Mouse (Mus musculus): ENCODE results near the gene Rem1. TPM values are rescaled to one million over a fixed set of nuclear protein-coding genes. Genes with fewer than 3 reads are reported as not detected.
"Not testable (repeated sequence)": the region's sequence is repeated elsewhere in the genome, so short reads cannot be mapped to it uniquely, and the experiment has no call there.

The Rem1 gene
- polyA plus RNA-seq, 2 experiments: 2.6 to 3.9 TPM

DNA sequence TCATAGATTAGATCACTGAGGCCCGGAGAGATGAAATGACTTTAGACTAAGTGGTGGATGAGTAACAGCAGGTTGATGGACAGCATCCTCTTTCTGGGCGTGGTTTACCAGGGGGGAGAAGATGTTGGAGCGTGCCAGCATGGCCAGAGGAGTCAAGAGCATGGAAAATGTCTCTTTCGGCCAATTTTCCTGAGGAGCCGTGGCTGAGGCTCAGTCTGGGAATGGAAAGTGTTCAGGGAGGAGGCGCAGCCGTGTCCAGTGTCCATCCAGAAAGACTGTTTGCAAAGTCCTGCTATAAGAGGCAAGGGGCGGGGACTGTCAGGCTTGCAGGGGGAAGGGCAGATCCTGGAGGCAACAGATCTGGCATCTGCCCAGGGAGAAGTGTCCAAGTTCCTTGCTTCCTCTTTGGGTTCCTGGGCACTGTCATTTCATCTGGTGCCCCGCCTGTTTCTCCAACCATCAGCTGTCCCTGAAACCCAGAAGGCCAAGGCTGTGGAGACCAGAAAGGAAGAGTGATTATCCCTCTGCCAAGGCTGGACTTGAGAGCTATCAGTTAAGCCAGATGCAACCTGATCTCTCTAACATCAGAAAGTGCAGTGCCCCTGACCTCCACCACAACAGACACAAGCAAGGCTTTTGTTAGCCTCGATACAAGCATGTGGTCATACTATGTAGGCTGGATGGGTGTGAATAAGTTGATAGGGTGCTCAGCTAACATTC lies 26.3 kb downstream of the Rem1 start:
- Histone ChIP-seq H3K9ac (ENCODE audit: low read depth, low read length, severe bottlenecking) (no peak overlapping the region), H3K4me2 (replicated peaks; ENCODE audit: low read depth, low read length, severe bottlenecking) (no peak overlapping the region), H3K9me3 (ENCODE audit: control insufficient read depth, low read length) (no peaks in the 10 kb centered on the region), H3K27me3 (ENCODE audit: control insufficient read depth, insufficient read depth, low read length) (no peaks in the 10 kb centered on the region), H3K27ac (replicated peaks; ENCODE audit: low read depth, low read length) (no peak overlapping the region), H3K4me1 (ENCODE audit: control insufficient read depth, insufficient read depth, low read length) (no peaks in the 10 kb centered on the region), H3K4me3 (replicated peaks; ENCODE audit: low read length) (no peak overlapping the region), H3K36me3 (ENCODE audit: control insufficient read depth, insufficient read depth, low read length) (no peaks in the 10 kb centered on the region)
- no peak for DNase-seq (ENCODE audit: low spot score)
- no peak for TF ChIP-seq POLR2A (IDR thresholded peaks at IDR 0.05; ENCODE audit: borderline replicate concordance, extremely low read depth, insufficient read depth, insufficient read length)
- 69% methylated on average over 10 of the region's 10 CpGs for WGBS
- no peak for ATAC-seq (ENCODE audit: low FRiP score, low read depth)

DNA sequence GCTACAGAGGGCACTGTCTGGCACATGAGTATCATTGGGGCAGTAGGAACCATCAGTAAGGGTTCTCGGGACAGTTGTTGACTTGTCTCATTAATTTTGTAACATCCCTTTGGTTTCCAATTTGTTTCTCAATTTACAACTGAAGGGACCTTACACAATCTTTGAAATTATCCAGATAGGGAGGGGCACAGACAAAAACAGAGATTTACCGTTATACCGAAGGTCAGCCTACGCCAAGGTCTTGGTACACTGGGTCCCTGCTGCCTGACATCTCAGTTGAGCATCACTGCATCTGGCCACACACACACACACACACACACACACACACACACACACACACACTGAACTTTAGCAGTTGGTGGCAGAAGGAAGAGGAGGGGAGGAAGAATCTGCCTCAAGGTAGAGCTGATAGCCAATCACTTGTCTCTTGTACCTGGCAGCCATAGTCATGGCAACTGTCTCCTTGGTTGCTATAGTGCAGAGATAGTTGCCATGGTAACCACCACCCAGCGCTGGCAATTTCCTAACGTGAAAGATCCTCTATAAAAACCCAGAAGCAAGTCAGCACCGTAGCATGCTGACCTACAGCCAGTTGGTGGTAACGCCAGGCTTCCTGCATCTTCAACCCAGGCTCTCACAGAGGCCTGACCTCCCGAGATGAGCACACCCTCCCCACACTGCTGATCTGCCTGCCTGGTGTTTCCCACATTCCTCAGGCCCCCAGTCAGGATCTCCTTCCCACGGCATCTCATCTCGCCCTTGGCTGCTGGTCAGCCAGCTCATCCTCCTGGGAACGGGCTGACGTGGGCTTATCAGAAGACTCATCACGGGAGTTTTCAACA lies 27.3 kb downstream of the Rem1 start:
- Histone ChIP-seq H3K9me3 (ENCODE audit: control insufficient read depth, low read length) (no peaks in the 10 kb centered on the region), H3K36me3 (ENCODE audit: control insufficient read depth, insufficient read depth, low read length) (no peaks in the 10 kb centered on the region), H3K4me3 (replicated peaks; ENCODE audit: low read length) (no peak overlapping the region), H3K4me2 (replicated peaks; ENCODE audit: low read depth, low read length, severe bottlenecking) (no peak overlapping the region), H3K27me3 (ENCODE audit: control insufficient read depth, insufficient read depth, low read length) (no peaks in the 10 kb centered on the region), H3K9ac (ENCODE audit: low read depth, low read length, severe bottlenecking) (no peak overlapping the region), H3K27ac (replicated peaks; ENCODE audit: low read depth, low read length) (no peak overlapping the region), H3K4me1 (ENCODE audit: control insufficient read depth, insufficient read depth, low read length) (no peaks in the 10 kb centered on the region)
- ATAC-seq (ENCODE audit: low FRiP score, low read depth) (no peak), DNase-seq (ENCODE audit: low spot score) (no peak)
- TF ChIP-seq POLR2A (IDR thresholded peaks at IDR 0.05; ENCODE audit: borderline replicate concordance, extremely low read depth, insufficient read depth, insufficient read length): no peak
- 50% methylated on average over 14 of the region's 14 CpGs for WGBS

DNA sequence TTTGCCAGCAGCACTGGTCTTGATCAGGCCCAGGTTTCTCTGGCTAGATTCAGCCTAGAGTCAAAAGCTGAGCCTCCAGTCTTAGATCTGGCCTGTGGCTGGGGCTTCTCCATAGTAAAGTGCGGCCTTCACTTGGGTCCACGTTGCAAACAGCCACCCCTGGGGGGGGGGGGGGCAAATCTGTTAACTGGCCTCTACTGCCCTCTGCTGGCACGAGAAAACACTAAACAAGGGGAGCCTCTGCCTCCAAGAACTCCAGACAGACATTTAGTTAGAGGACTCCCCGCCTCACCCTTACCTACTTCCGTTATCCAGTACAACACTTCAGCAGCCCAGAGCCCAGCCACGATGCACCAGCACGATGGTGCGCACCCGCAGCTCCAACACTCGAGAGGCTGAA lies 30.6 kb downstream of the Rem1 start:
- H3K27me3 ChIP-seq (ENCODE audit: control insufficient read depth, insufficient read depth, low read length): no peaks in the 10 kb centered on the region
- no peak for TF ChIP-seq POLR2A (IDR thresholded peaks at IDR 0.05; ENCODE audit: borderline replicate concordance, extremely low read depth, insufficient read depth, insufficient read length)
- H3K27ac ChIP-seq (replicated peaks; ENCODE audit: low read depth, low read length): no peak overlapping the region
- H3K4me3 ChIP-seq (replicated peaks; ENCODE audit: low read length): no peak overlapping the region
- DNase-seq (ENCODE audit: low spot score) (no peak), ATAC-seq (ENCODE audit: low FRiP score, low read depth) (no peak)
- H3K4me1 ChIP-seq (ENCODE audit: control insufficient read depth, insufficient read depth, low read length): no peaks in the 10 kb centered on the region
- 55% methylated on average over 10 of the region's 10 CpGs for WGBS
- no peaks in the 10 kb centered on the region for H3K9me3 ChIP-seq (ENCODE audit: control insufficient read depth, low read length)
- no peaks in the 10 kb centered on the region for H3K36me3 ChIP-seq (ENCODE audit: control insufficient read depth, insufficient read depth, low read length)
- no peak overlapping the region for H3K9ac ChIP-seq (ENCODE audit: low read depth, low read length, severe bottlenecking)
- no peak overlapping the region for H3K4me2 ChIP-seq (replicated peaks; ENCODE audit: low read depth, low read length, severe bottlenecking)

DNA sequence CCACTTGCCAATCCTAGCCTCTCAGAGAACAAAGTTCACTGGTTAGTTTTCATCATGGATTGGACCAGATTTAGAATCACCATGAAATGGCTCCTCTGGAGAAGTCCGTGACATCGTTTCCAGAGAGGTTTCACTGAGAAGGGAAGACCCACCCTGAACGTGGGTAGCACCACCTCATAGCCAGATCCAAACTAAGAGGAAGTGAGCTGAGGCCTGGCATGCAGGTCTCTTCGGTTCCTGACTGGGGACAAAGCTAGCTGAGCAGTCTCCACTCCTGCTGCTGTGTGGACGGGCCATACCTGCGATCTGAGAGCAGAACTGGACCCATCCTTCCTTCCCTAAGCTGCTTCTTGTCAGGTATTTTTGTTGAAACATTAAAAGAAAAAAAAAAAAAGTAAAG lies 34.4 kb downstream of the Rem1 start:
- no peak for TF ChIP-seq POLR2A (IDR thresholded peaks at IDR 0.05; ENCODE audit: borderline replicate concordance, extremely low read depth, insufficient read depth, insufficient read length)
- 79% methylated on average over 6 of the region's 6 CpGs for WGBS
- H3K4me2 ChIP-seq (replicated peaks; ENCODE audit: low read depth, low read length, severe bottlenecking): no peak overlapping the region
- H3K36me3 ChIP-seq (ENCODE audit: control insufficient read depth, insufficient read depth, low read length): no peaks in the 10 kb centered on the region
- H3K4me3 ChIP-seq (replicated peaks; ENCODE audit: low read length): no peak overlapping the region
- H3K9ac ChIP-seq (ENCODE audit: low read depth, low read length, severe bottlenecking): no peak overlapping the region
- no peaks in the 10 kb centered on the region for H3K9me3 ChIP-seq (ENCODE audit: control insufficient read depth, low read length)
- ATAC-seq (ENCODE audit: low FRiP score, low read depth) (no peak), DNase-seq (ENCODE audit: low spot score) (no peak)
- no peak overlapping the region for H3K27ac ChIP-seq (replicated peaks; ENCODE audit: low read depth, low read length)
- H3K27me3 ChIP-seq (ENCODE audit: control insufficient read depth, insufficient read depth, low read length): no peaks in the 10 kb centered on the region
- H3K4me1 ChIP-seq (ENCODE audit: control insufficient read depth, insufficient read depth, low read length): no peaks in the 10 kb centered on the region

- H3K27me3 ChIP-seq (ENCODE audit: control insufficient read depth, insufficient read depth, low read length); H3K27ac ChIP-seq (replicated peaks; ENCODE audit: low read depth, low read length); ATAC-seq (ENCODE audit: low FRiP score, low read depth); H3K4me1 ChIP-seq (ENCODE audit: control insufficient read depth, insufficient read depth, low read length); H3K4me3 ChIP-seq (replicated peaks; ENCODE audit: low read length); H3K36me3 ChIP-seq (ENCODE audit: control insufficient read depth, insufficient read depth, low read length); H3K9ac ChIP-seq (ENCODE audit: low read depth, low read length, severe bottlenecking); H3K4me2 ChIP-seq (replicated peaks; ENCODE audit: low read depth, low read length, severe bottlenecking); DNase-seq (ENCODE audit: low spot score); H3K9me3 ChIP-seq (ENCODE audit: control insufficient read depth, low read length): not testable (repeated sequence)
- WGBS: 51% methylated on average over 3 of the region's 3 CpGs
These were observed 39.4 kb downstream of the Rem1 start for GRCm38 (mm10) chr2:152666191-152666590.

All from limb, embryonic 14.5 days (tissue).